Mouse (Mus musculus): Measurements from ENCODE around the gene Atad5. TPM values are rescaled to one million over a fixed set of nuclear protein-coding genes. Genes with fewer than 3 reads are reported as not detected.
A peak's percentile ranks its signal among the peaks of the same experiment; 100 is the strongest.

Gene Atad5
- polyA plus RNA-seq, 1 experiment from 2014 or later, result 4.4 TPM

GRCm38 (mm10) chr11:80184531-80185071 is 95.4 kb downstream of the Atad5 start:
- peak overlapping the region; percentile 93 for H3K9ac ChIP-seq
- peak overlapping the region; percentile 93 for H3K27ac ChIP-seq
- no peaks in the 10 kb centered on the region for H3K27me3 ChIP-seq
- H3K4me1 ChIP-seq (replicated peaks), result peaks cover 12% of the 10 kb centered on the region
- WGBS, result 81% methylated on average over 6 of the region's 6 CpGs
- H3K36me3 ChIP-seq, result no peaks in the 10 kb centered on the region
- H3K4me2 ChIP-seq, result peak overlapping the region; percentile 70
- H3K9me3 ChIP-seq (replicated peaks), result no peaks in the 10 kb centered on the region
- peak overlapping the region; percentile 86 for H3K4me3 ChIP-seq
- no peak for ATAC-seq (replicated peaks; ENCODE audit: insufficient number of reproducible peaks, insufficient read depth, low FRiP score, low read depth)

Other genes with a start within 250 kb of the Atad5 start
- gene Utp6, start 127.0 kb upstream of the Atad5 start, polyA plus RNA-seq (2015; fragmentation: Nextera tagmentation; extraction: Ambion mirVana), result 28.0 and 33.4 TPM in 2 replicates
- 14.2 and 15.1 TPM in 2 replicates for gene Suz12, start 96.3 kb upstream of the Atad5 start, polyA plus RNA-seq (2015; fragmentation: Nextera tagmentation; extraction: Ambion mirVana)
- gene Crlf3, start 8.4 kb upstream of the Atad5 start, polyA plus RNA-seq (2015; fragmentation: Nextera tagmentation; extraction: Ambion mirVana), result 29.2 and 37.4 TPM in 2 replicates
- 27.6 and 29.2 TPM in 2 replicates for gene Tefm, start 52.8 kb downstream of the Atad5 start, polyA plus RNA-seq (2015; fragmentation: Nextera tagmentation; extraction: Ambion mirVana)
- 1.5 and 1.9 TPM in 2 replicates for gene Adap2, start 64.7 kb downstream of the Atad5 start, polyA plus RNA-seq (2015; fragmentation: Nextera tagmentation; extraction: Ambion mirVana)
- 11.5 and 13.0 TPM in 2 replicates for gene Rnf135, start 94.5 kb downstream of the Atad5 start, polyA plus RNA-seq (2015; fragmentation: Nextera tagmentation; extraction: Ambion mirVana)
- 56.5 and 60.3 TPM in 2 replicates for gene Rhot1, start 119.6 kb downstream of the Atad5 start, polyA plus RNA-seq (2015; fragmentation: Nextera tagmentation; extraction: Ambion mirVana)
- 1.7 and 3.2 TPM in 2 replicates for gene Rhbdl3, start 211.5 kb downstream of the Atad5 start, polyA plus RNA-seq (2015; fragmentation: Nextera tagmentation; extraction: Ambion mirVana)

Measured in heart, embryonic 15.5 days (tissue).